19 mouse cellular contexts compared by ENCODE assay signal in the genomic region with DNA sequence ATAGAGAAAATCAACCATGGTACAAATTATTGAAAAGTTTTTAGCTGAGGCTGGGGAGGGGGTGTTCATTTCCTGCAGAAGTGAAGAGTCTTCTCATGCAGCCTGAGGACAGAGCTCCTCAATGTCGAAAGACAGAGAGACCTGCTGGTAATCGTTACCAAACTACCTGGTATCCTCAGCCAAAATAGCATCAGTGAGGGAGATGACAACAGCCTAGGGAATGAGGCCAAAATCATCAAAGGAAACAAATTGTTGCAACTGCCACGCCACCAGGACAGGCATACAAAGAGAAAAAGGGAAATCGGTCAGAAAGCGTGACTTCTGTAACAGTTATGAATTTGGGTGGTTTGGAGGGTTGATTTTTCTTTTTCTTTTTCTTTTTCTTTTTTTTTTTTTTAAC. TPM values are rescaled to one million over a fixed set of nuclear protein-coding genes. Genes with fewer than 3 reads are reported as not detected.
A peak's percentile ranks its signal among the peaks of the same experiment; 100 is the strongest.
DNase-seq lines count a peak whose midpoint lies in the region; ATAC-seq lines count a peak whose summit lies in the region.
"Had no signal": no experiment of that assay in that cellular context is flagged by ENCODE, and none has a peak within 500 bp of the region (broad histone marks: within the 10 kb centered on the region; RNA-seq: fewer than 3 reads in every experiment).

No protein-coding gene starts in this region.

- H3K36me3 ChIP-seq in forebrain, embryonic 13.5 days (ENCODE audit: poor library complexity, severe bottlenecking) = no peaks in the 10 kb centered on the region
- no peaks in the 10 kb centered on the region for H3K36me3 ChIP-seq in forebrain, embryonic 16.5 days (ENCODE audit: control insufficient read depth, insufficient read depth)
- no peaks in the 10 kb centered on the region for H3K36me3 ChIP-seq in forebrain, embryonic 14.5 days (ENCODE audit: control insufficient read depth, insufficient read depth, low read length)
- no peaks in the 10 kb centered on the region for H3K36me3 ChIP-seq in hindbrain, embryonic 16.5 days (ENCODE audit: control insufficient read depth, insufficient read depth, low read length)
- H3K36me3 ChIP-seq: G1E; heart, embryonic 12.5 days had no signal

- DNase-seq in brain, adult 2 months (ENCODE audit: low read depth, low spot score) = peak; percentile 75
- DNase-seq in forebrain, embryonic 14.5 days (ENCODE audit: low spot score) = no peak
- DNase-seq in heart, adult 18-20 months = no peak
- DNase-seq in right cerebral cortex, postnatal 36 days (ENCODE audit: low spot score in 2 of 2) = no peak
- DNase-seq in embryo, embryonic 10.5 days (ENCODE audit: low spot score) = no peak
- DNase-seq: adrenal gland, adult 2 months; gastrocnemius, postnatal 14 days; heart, postnatal 36 days; kidney, adult 11 months; lung, adult 18-20 months; lung, postnatal 36 days; right cerebral cortex, adult 18-20 months; thymus, postnatal 14 days had no signal

- WGBS in forebrain, embryonic 13.5 days = 51% methylated on average over 5 of the region's 5 CpGs
- 39% methylated on average over 5 of the region's 5 CpGs for WGBS in forebrain, embryonic 16.5 days
- WGBS in forebrain, embryonic 14.5 days = 45% methylated on average over 5 of the region's 5 CpGs
- 48% methylated on average over 5 of the region's 5 CpGs for WGBS in hindbrain, embryonic 16.5 days

- peak overlapping the region; percentile 92 for H3K4me2 ChIP-seq in forebrain, embryonic 13.5 days
- H3K4me2 ChIP-seq in forebrain, embryonic 16.5 days (ENCODE audit: low read length) = no peak overlapping the region
- H3K4me2 ChIP-seq in forebrain, embryonic 14.5 days (ENCODE audit: low read length) = peak overlapping the region; percentile 85
- peak overlapping the region; percentile 93 for H3K4me2 ChIP-seq in hindbrain, embryonic 16.5 days (ENCODE audit: low read length)
- H3K4me2 ChIP-seq: heart, embryonic 12.5 days had no signal

- ATAC-seq in forebrain, embryonic 13.5 days = no peak
- ATAC-seq in forebrain, embryonic 16.5 days = no peak
- ATAC-seq in forebrain, embryonic 14.5 days = no peak
- ATAC-seq in hindbrain, embryonic 16.5 days = no peak

- no peak overlapping the region for H3K4me3 ChIP-seq in forebrain, embryonic 13.5 days
- H3K4me3 ChIP-seq in forebrain, embryonic 16.5 days (replicated peaks; ENCODE audit: low read length) = no peak overlapping the region
- no peak overlapping the region for H3K4me3 ChIP-seq in forebrain, embryonic 14.5 days (ENCODE audit: low read depth, low read length)
- H3K4me3 ChIP-seq in hindbrain, embryonic 16.5 days (ENCODE audit: low read length) = no peak overlapping the region
- H3K4me3 ChIP-seq: heart, embryonic 12.5 days had no signal

- H3K27ac ChIP-seq in forebrain, embryonic 13.5 days = no peak overlapping the region
- H3K27ac ChIP-seq in forebrain, embryonic 16.5 days (ENCODE audit: low read length) = no peak overlapping the region
- H3K27ac ChIP-seq in forebrain, embryonic 14.5 days (ENCODE audit: low read depth, low read length) = no peak overlapping the region
- H3K27ac ChIP-seq in hindbrain, embryonic 16.5 days (ENCODE audit: low read depth, low read length) = no peak overlapping the region

- H3K9me3 ChIP-seq in forebrain, embryonic 13.5 days (replicated peaks) = no peaks in the 10 kb centered on the region
- H3K9me3 ChIP-seq in forebrain, embryonic 16.5 days (ENCODE audit: control insufficient read depth, low read length) = no peaks in the 10 kb centered on the region
- no peaks in the 10 kb centered on the region for H3K9me3 ChIP-seq in forebrain, embryonic 14.5 days (replicated peaks; ENCODE audit: control insufficient read depth, low read length)
- no peaks in the 10 kb centered on the region for H3K9me3 ChIP-seq in hindbrain, embryonic 16.5 days (ENCODE audit: control insufficient read depth, low read length)
- H3K9me3 ChIP-seq: heart, embryonic 12.5 days had no signal

- peaks cover 3% of the 10 kb centered on the region for H3K27me3 ChIP-seq in forebrain, embryonic 13.5 days
- H3K27me3 ChIP-seq in forebrain, embryonic 16.5 days (replicated peaks; ENCODE audit: control insufficient read depth, insufficient read depth, low read length) = 0 out of 2 replicates have a peak, but pooled peaks cover under 1% of the 10 kb centered on the region
- H3K27me3 ChIP-seq in forebrain, embryonic 14.5 days (replicated peaks; ENCODE audit: control insufficient read depth, insufficient read depth, low read length) = peaks cover under 1% of the 10 kb centered on the region; the same call in 1 of the 2 replicates
- peaks cover under 1% of the 10 kb centered on the region; the same call in 1 of the 2 replicates for H3K27me3 ChIP-seq in hindbrain, embryonic 16.5 days (replicated peaks; ENCODE audit: control insufficient read depth, insufficient read depth, low read length)

- peaks cover 66% of the 10 kb centered on the region for H3K4me1 ChIP-seq in forebrain, embryonic 13.5 days
- peaks cover 41% of the 10 kb centered on the region for H3K4me1 ChIP-seq in forebrain, embryonic 16.5 days (replicated peaks; ENCODE audit: control insufficient read depth, insufficient read depth, low read length)
- peaks cover 40% of the 10 kb centered on the region for H3K4me1 ChIP-seq in forebrain, embryonic 14.5 days (ENCODE audit: control insufficient read depth, insufficient read depth, low read length)
- peaks cover 44% of the 10 kb centered on the region for H3K4me1 ChIP-seq in hindbrain, embryonic 16.5 days (ENCODE audit: control insufficient read depth, insufficient read depth, low read depth, low read length)

- peak overlapping the region; percentile 26; the same call in 1 of the 2 replicates for H3K9ac ChIP-seq in forebrain, embryonic 13.5 days
- H3K9ac ChIP-seq in forebrain, embryonic 16.5 days (replicated peaks; ENCODE audit: low read depth, low read length) = no peak overlapping the region
- no peak overlapping the region for H3K9ac ChIP-seq in forebrain, embryonic 14.5 days (ENCODE audit: low read length)
- H3K9ac ChIP-seq in hindbrain, embryonic 16.5 days (ENCODE audit: low read depth, low read length) = no peak overlapping the region
- H3K9ac ChIP-seq: heart, embryonic 12.5 days had no signal

RNA-seq across cellular contexts. Expression of gene Zfp423, which starts 3.4 kb away (rescaled TPM):
- polyA plus RNA-seq in forebrain, embryonic 13.5 days (2015; fragmentation: Nextera tagmentation; extraction: Ambion mirVana) = 21.5 and 23.2 TPM in 2 replicates
- 13.3 and 20.6 TPM in 2 replicates for polyA plus RNA-seq in forebrain, embryonic 16.5 days (2015; fragmentation: Nextera tagmentation; extraction: Ambion mirVana)
- polyA plus RNA-seq in forebrain, embryonic 14.5 days (2014; fragmentation: Nextera tagmentation; extraction: Ambion mirVana) = 26.4 and 27.9 TPM in 2 replicates
- polyA plus RNA-seq in hindbrain, embryonic 16.5 days (2015; fragmentation: Nextera tagmentation; extraction: Ambion mirVana) = 21.6 and 26.4 TPM in 2 replicates
- total RNA-seq in heart, adult 18-20 months (2021) = 1 to 10 TPM; 3.6 to 4.9 TPM
- total RNA-seq: common myeloid progenitor, adult 5-6 weeks; G1E had no signal
- polyA plus RNA-seq: G1E had no signal
